7 mouse cellular contexts compared by ENCODE assay signal in the genomic region with DNA sequence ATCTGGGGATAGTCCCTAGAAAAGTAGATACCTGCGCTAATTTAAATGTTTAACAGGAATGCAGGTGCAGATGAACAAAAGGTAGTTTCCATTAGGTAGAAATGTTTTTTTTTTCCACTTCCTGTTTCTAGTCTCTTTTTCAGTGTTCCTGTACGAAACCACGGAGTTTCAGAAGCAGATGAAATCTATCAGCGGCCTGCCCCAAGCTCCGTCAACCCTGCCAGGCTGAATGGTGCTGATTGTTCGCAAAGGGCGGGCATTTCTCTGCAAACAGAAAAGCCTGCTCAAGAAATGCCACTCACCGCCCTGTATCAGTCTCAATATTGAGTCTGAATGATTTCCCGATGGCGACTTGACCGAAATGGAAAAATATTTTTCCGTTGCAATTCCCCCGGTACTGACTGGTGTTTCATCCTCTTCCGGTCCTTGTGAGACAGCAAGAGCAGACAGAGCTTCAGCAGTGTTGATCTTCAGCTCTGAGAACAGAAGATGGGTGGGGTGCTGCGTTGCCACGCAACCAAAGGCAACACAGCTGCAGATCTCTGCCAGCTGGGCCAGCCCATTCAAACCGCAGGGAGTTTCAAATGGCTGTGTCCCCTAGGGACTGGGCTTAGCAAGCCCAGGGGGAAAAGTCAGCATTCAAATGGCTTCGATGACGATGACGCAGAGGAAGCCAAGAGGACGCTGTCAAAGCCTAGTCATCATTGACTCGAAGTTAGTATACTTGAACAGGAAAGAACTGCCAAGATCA. TPM values are rescaled to one million over a fixed set of nuclear protein-coding genes. Genes with fewer than 3 reads are reported as not detected.
DNase-seq lines count a peak whose midpoint lies in the region; ATAC-seq and TF ChIP-seq lines count a peak whose summit lies in the region.

No protein-coding gene starts in this region.

- no peaks in the 10 kb centered on the region for H3K36me3 ChIP-seq in intestine, postnatal 0 days (ENCODE audit: control insufficient read depth, insufficient read depth)
- no peaks in the 10 kb centered on the region for H3K36me3 ChIP-seq in midbrain, embryonic 10.5 days

- no peaks in the 10 kb centered on the region for H3K9me3 ChIP-seq in intestine, postnatal 0 days (ENCODE audit: control insufficient read depth)
- no peaks in the 10 kb centered on the region for H3K9me3 ChIP-seq in midbrain, embryonic 10.5 days (replicated peaks)

- H3K4me2 ChIP-seq in intestine, postnatal 0 days (replicated peaks; ENCODE audit: low read depth), result peak overlapping the region; percentile 70

- peak overlapping the region; percentile 73 for H3K27ac ChIP-seq in intestine, postnatal 0 days (ENCODE audit: low read depth, low read length)
- peak overlapping the region; percentile 88 for H3K27ac ChIP-seq in midbrain, embryonic 10.5 days (replicated peaks)

- peak; percentile 85 to 90 for DNase-seq in adrenal gland, adult (ENCODE audit: inconsistent age in 2 of 2, low spot score in 1 of 2)
- DNase-seq in embryo, embryonic 9.5 days (ENCODE audit: extremely low spot score), result peak; percentile 81
- DNase-seq in left cerebral cortex, postnatal 36 days (ENCODE audit: low spot score in 2 of 2), result peak; percentile 81 to 84
- peak; percentile 91 for DNase-seq in midbrain, embryonic 10.5 days (ENCODE audit: low spot score)
- peak; percentile 67 for DNase-seq in right cerebral cortex, postnatal 4 days

- H3K27me3 ChIP-seq in intestine, postnatal 0 days (replicated peaks; ENCODE audit: control insufficient read depth, insufficient read depth, low read length), result no peaks in the 10 kb centered on the region
- no peaks in the 10 kb centered on the region for H3K27me3 ChIP-seq in midbrain, embryonic 10.5 days (ENCODE audit: low read depth, poor library complexity, severe bottlenecking)

- intact Hi-C loops in left cerebral cortex, postnatal 36 days (cut with DNase I), result no loop called here

- ATAC-seq in granulocyte monocyte progenitor cell, adult 5-6 weeks (replicated peaks; ENCODE audit: poor library complexity, severe bottlenecking), result peak; percentile 97
- ATAC-seq in intestine, postnatal 0 days, result peak; percentile 90

- peak overlapping the region; percentile 24; the same call in 1 of the 2 replicates for H3K9ac ChIP-seq in intestine, postnatal 0 days (ENCODE audit: low read depth, low read length)

- H3K4me1 ChIP-seq in intestine, postnatal 0 days (replicated peaks; ENCODE audit: control insufficient read depth, insufficient read depth, low read length), result no peaks in the 10 kb centered on the region
- H3K4me1 ChIP-seq in midbrain, embryonic 10.5 days, result peaks cover 30% of the 10 kb centered on the region

- H3K4me3 ChIP-seq in intestine, postnatal 0 days (ENCODE audit: low read depth, low read length), result peak overlapping the region; percentile 43
- H3K4me3 ChIP-seq in midbrain, embryonic 10.5 days, result peak overlapping the region; percentile 56

- TF ChIP-seq CTCF in intestine, postnatal 0 days (IDR thresholded peaks at IDR 0.05; ENCODE audit: low read depth), result no peak

- 2% methylated on average over 22 of the region's 22 CpGs for WGBS in intestine, postnatal 0 days
- WGBS in midbrain, embryonic 10.5 days, result 2% methylated on average over 22 of the region's 22 CpGs

RNA-seq across cellular contexts. Expression of a gene that starts 47.5 kb away (rescaled TPM):
- total RNA-seq in granulocyte monocyte progenitor cell, adult 5-6 weeks (2014; fragmentation: Nextera tagmentation), result 78.3 and 87.5 TPM in 2 replicates
- 41.5 and 65.1 TPM in 2 replicates for total RNA-seq in granulocyte monocyte progenitor cell, adult 5-6 weeks (2017)
- polyA plus RNA-seq in intestine, postnatal 0 days (2015; fragmentation: Nextera tagmentation; extraction: Ambion mirVana), result 44.8 and 49.3 TPM in 2 replicates
- 100 to 1,000 TPM in 1 of 2 experiments, 10 to 100 TPM in 1; 86.5 to 106 TPM for total RNA-seq in left cerebral cortex, postnatal 36 days (2021)
- 86.6 and 101 TPM in 2 replicates for polyA plus RNA-seq in midbrain, embryonic 10.5 days (2016; fragmentation: Nextera tagmentation; extraction: Ambion mirVana)

Comparison
In these comparisons a context has a peak if more than half of its experiments do, and no peak if none do; other contexts are left out.
1. Peak in every context shown above with its lines: DNase-seq, ATAC-seq, H3K4me3 ChIP-seq and H3K27ac ChIP-seq.